Mouse (Mus musculus): ENCODE measurements around the gene Prkci. TPM values are rescaled to one million over a fixed set of nuclear protein-coding genes. Genes with fewer than 3 reads are reported as not detected.

Gene Prkci
- polyA plus RNA-seq, 1 experiment = 1.0 TPM

GRCm38 (mm10) chr3:31100802-31101201, 105.3 kb downstream of the Prkci start:
- Histone ChIP-seq H3K4me3 (replicated peaks) (no peak overlapping the region), H3K27me3 (replicated peaks) (no peaks in the 10 kb centered on the region), H3K4me1 (peaks cover 61% of the 10 kb centered on the region), H3K9me3 (no peaks in the 10 kb centered on the region), H3K36me3 (replicated peaks; ENCODE audit: low read length) (peaks cover 26% of the 10 kb centered on the region)
- TF ChIP-seq FLI1 (IDR thresholded peaks at IDR 0.05; ENCODE audit: low read length) = no peak
- no peak for TF ChIP-seq GATA1 (IDR thresholded peaks at IDR 0.05; ENCODE audit: borderline replicate concordance, low read length)

Other genes starting within 250 kb of the Prkci start
- gene Samd7, start 249.5 kb upstream of the Prkci start, polyA plus RNA-seq (2012; ENCODE audit: insufficient read depth, low replicate concordance) = not detected in 2 replicates
- 6.6 and 19.5 TPM in 2 replicates for gene Sec62, start 202.9 kb upstream of the Prkci start, polyA plus RNA-seq (2012; ENCODE audit: insufficient read depth, low replicate concordance)
- not detected in 2 replicates for gene Gpr160, start 139.8 kb upstream of the Prkci start, polyA plus RNA-seq (2012; ENCODE audit: insufficient read depth, low replicate concordance)
- gene Phc3, start 26.3 kb upstream of the Prkci start, polyA plus RNA-seq (2012; ENCODE audit: insufficient read depth, low replicate concordance) = 0.60 and 0.92 TPM in 2 replicates
- 1.2 TPM in 1 of 2 replicates, not detected in the other for gene Skil, start 99.3 kb downstream of the Prkci start, polyA plus RNA-seq (2012; ENCODE audit: insufficient read depth, low replicate concordance)
- gene Cldn11, start 154.2 kb downstream of the Prkci start, polyA plus RNA-seq (2012; ENCODE audit: insufficient read depth, low replicate concordance) = not detected in 2 replicates